In genomic region chr10:121586675-121587370, GRCm38 (mm10) we compare ENCODE assay signal across 8 mouse cellular contexts. TPM values are rescaled to one million over a fixed set of nuclear protein-coding genes. Genes with fewer than 3 reads are reported as not detected.
DNase-seq lines count a peak whose midpoint lies in the region; ATAC-seq lines count a peak whose summit lies in the region.

Gene Tbk1, minus strand, starts transcription at chr10:121586787.

- peak within 1 kb of the TSS; percentile 72; the same call in 1 of the 2 replicates for H3K27ac ChIP-seq in hindbrain, embryonic 11.5 days (ENCODE audit: low read depth, low read length)

- ATAC-seq in hindbrain, embryonic 11.5 days (ENCODE audit: low FRiP score), result peak; percentile 99

- H3K4me1 ChIP-seq in hindbrain, embryonic 11.5 days (replicated peaks; ENCODE audit: control insufficient read depth, insufficient read depth, low read length), result 0 out of 2 replicates have a peak, but pooled peaks cover 2% of the 10 kb centered on the region

- no peaks in the 10 kb centered on the region for H3K9me3 ChIP-seq in hindbrain, embryonic 11.5 days (ENCODE audit: control insufficient read depth, low read length)

- H3K27me3 ChIP-seq in hindbrain, embryonic 11.5 days (ENCODE audit: control insufficient read depth, insufficient read depth, low read length), result no peaks in the 10 kb centered on the region

- under 1% methylated on average over 33 of the region's 58 CpGs for WGBS in hindbrain, embryonic 11.5 days

- H3K4me2 ChIP-seq in hindbrain, embryonic 11.5 days (replicated peaks; ENCODE audit: low read depth, low read length), result peak within 1 kb of the TSS; percentile 80

- H3K36me3 ChIP-seq in hindbrain, embryonic 11.5 days (ENCODE audit: control insufficient read depth, insufficient read depth, low read length), result peaks cover 3% of the 10 kb centered on the region; the same call in 1 of the 2 replicates

- peak; percentile 99 for DNase-seq in MN1 (ENCODE audit: low spot score)
- DNase-seq in cerebellum, adult 9-10 months, result peak; percentile 92
- DNase-seq in frontal cortex, adult 2 months (ENCODE audit: extremely low spot score in 1 of 2, low spot score in 1 of 2), result peak; percentile 76 to 94
- DNase-seq in hindbrain, embryonic 11.5 days (ENCODE audit: low spot score), result peak; percentile 93
- peak; percentile 86 to 94 for DNase-seq in layer of hippocampus, postnatal 14 days (ENCODE audit: low spot score in 2 of 2)
- peak; percentile 93 for DNase-seq in lung, postnatal 14 days
- peak; percentile 74 for DNase-seq in retina, adult 2 months (ENCODE audit: low read depth, low spot score)
- peak; percentile 91 to 93 for DNase-seq in thymus, postnatal 36 days

- peak within 1 kb of the TSS; percentile 90 for H3K9ac ChIP-seq in hindbrain, embryonic 11.5 days (ENCODE audit: low read depth, low read length)

- peak within 1 kb of the TSS; percentile 81 for H3K4me3 ChIP-seq in hindbrain, embryonic 11.5 days (ENCODE audit: low read depth, low read length)

RNA-seq across cellular contexts. Expression of gene Tbk1, which starts in this region (rescaled TPM):
- polyA plus RNA-seq in frontal cortex, adult 2 months (2012; rRNA removed), result 45.2 and 50.4 TPM in 2 replicates
- polyA plus RNA-seq in hindbrain, embryonic 11.5 days (2014; fragmentation: Nextera tagmentation; extraction: Ambion mirVana), result 36.4 and 38.3 TPM in 2 replicates
- total RNA-seq in layer of hippocampus, postnatal 14 days (2021), result 10 to 100 TPM; 43.8 to 46.4 TPM

Comparison
In these comparisons a context has a peak if more than half of its experiments do, and no peak if none do; other contexts are left out.
1. Peak in every context shown above with its lines: DNase-seq, ATAC-seq, H3K4me3 ChIP-seq and H3K27ac ChIP-seq.